Mouse (Mus musculus): ENCODE results near the gene Fam53b. TPM values are rescaled to one million over a fixed set of nuclear protein-coding genes. Genes with fewer than 3 reads are reported as not detected.
A peak's percentile ranks its signal among the peaks of the same experiment; 100 is the strongest.

The Fam53b gene
- total RNA-seq (2017) = 10.6 and 19.9 TPM in 2 replicates

- peak; percentile 17 for ATAC-seq (replicated peaks; ENCODE audit: low read depth, poor library complexity, severe bottlenecking)
Measured at GRCm38 (mm10) chr7:132813416-132814088, at the start of gene Fam53b. Gene Fam53b (minus strand): TSS chr7:132813886.

DNA sequence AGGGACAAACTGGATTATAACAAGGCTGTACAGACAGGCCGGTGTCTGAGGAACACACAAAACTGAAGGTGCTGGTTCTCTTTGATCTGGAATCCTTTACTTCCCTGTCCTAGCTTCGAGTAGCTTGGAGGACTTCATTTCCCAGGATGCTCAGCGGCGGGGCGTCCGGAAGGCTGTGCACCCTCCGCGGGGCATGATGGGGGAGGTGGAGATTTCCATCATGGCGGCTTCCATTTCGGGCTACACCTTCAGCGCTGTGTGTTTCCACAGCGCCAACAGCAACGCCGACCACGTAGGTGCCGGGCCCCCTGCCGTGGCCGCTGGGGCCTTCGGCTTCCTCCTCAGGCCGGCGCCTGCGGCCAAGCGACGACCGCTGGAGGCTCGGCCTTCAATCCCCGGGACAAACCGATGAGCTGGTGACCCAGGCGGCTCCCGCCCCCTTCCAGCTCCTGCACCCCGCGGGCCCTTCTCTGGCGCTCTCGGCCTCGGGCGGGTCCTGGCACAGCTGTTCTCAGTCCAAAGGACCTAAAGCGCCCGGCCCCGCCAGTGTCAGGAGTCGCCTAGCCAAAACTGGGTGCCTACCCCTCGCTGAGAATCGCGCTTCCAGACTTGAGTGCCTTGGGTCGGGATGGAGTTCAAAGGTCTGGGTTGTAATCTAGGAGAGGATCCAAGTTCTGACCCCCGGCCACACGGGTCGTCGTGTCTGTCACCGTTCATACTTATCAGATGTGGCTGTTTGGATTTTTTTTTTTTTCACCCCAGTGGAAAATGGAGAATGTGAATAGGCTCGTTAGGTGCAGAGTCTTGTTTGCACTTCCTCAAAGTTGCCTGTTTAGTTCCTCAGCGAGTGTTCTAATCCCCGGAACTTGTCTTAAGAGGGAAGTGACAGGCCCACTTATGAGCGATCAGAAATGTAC, 45.6 kb upstream of the Fam53b start, which contains the start of gene Abraxas2:
Abraxas2 (plus strand) TSS at position 184 of the 917 bp plus-strand sequence.
- ATAC-seq (replicated peaks; ENCODE audit: low read depth, poor library complexity, severe bottlenecking) = peak; percentile 97

- no peak for ATAC-seq (replicated peaks; ENCODE audit: low read depth, poor library complexity, severe bottlenecking)
Measured at GRCm38 (mm10) chr7:132858043-132858608, 44.4 kb upstream of the Fam53b start.

GRCm38 (mm10) chr7:132856083-132856482, 42.4 kb upstream of the Fam53b start:
- ATAC-seq (replicated peaks; ENCODE audit: low read depth, poor library complexity, severe bottlenecking) = no peak

- ATAC-seq (replicated peaks; ENCODE audit: low read depth, poor library complexity, severe bottlenecking) = no peak
Measured at GRCm38 (mm10) chr7:132853946-132854345, 40.3 kb upstream of the Fam53b start.

- ATAC-seq (replicated peaks; ENCODE audit: low read depth, poor library complexity, severe bottlenecking) = no peak
Measured at GRCm38 (mm10) chr7:132853361-132853760, 39.7 kb upstream of the Fam53b start.

DNA sequence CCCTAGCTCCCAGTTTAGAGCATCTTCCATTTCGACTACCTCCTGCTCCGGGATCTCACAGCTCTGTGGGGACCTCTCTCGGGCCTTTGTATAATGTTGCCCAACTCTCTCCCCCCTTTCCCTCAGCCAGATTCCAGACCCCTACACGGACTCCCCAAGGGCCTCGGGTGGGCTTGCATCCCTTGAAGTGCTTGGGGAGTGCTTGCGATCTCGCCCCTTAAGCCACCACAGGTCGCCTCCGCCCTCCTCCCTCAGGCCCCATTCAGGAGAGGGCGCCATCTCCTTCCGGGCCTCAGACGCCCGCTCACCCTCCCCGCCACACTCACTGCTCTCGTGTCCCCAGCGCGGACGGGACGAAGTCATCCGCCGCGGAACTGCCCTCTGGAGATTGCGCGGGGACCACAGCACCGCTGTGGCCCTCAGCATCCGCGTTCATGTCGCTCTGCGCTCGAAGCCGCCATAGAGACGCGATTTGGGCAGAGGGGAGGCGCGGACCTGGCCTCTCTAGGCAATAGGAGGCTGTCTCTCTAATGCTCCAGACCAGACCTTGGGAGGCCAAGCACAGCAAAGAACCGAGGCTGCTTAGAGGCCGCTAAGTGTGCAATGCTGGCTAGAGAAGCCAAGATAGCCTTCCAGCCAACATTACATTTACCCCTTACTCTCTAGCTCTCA, 38.6 kb upstream of the Fam53b start, which contains the start of gene Eef1akmt2:
Eef1akmt2 (minus strand) TSS at position 501 of the 672 bp plus-strand sequence.
- peak; percentile 98 for ATAC-seq (replicated peaks; ENCODE audit: low read depth, poor library complexity, severe bottlenecking)

- peak; percentile 77 for ATAC-seq (replicated peaks; ENCODE audit: low read depth, poor library complexity, severe bottlenecking)
Measured at GRCm38 (mm10) chr7:132843152-132843551, 29.5 kb upstream of the Fam53b start.

GRCm38 (mm10) chr7:132842455-132842854, 28.8 kb upstream of the Fam53b start:
- ATAC-seq (replicated peaks; ENCODE audit: low read depth, poor library complexity, severe bottlenecking) = no peak

DNA sequence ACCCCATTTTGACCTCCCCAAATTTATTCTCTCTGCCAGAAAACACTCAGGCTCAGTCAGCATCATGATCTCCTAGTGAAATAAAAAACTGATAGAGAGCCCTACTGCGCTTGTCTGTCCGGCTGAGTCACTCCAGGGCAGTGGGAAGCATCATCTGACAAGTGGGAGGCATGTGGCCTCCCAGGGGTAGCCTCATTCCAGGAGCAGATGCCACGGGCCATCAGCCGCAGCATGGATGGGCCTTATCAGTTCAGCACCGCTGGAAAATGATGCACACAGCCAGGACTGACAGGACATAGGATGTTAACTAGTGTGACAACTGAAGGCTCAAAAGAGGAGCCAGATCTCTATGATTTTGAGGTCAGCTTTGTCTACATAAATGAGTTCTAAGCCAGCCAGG, 27.6 kb upstream of the Fam53b start:
- ATAC-seq (replicated peaks; ENCODE audit: low read depth, poor library complexity, severe bottlenecking) = no peak

DNA sequence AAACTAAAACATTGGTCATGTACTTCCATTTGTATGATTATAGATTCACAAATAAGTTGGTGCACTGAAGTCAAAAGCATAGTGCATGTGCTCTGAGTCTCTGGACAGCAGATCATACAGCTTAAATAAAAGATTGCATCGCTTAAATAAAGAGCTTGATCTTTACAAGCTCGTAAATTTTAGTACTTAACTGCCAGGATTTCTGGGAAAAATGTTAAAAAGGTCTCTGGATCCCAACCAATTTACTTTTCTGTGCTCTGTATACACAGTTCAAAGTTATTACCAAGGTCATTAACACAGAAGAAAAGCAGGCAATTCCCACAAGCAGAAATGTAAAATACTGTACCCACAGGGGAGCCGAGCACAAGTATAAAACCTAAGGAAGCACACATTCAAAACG, 17.3 kb upstream of the Fam53b start:
- no peak for ATAC-seq (replicated peaks; ENCODE audit: low read depth, poor library complexity, severe bottlenecking)

DNA sequence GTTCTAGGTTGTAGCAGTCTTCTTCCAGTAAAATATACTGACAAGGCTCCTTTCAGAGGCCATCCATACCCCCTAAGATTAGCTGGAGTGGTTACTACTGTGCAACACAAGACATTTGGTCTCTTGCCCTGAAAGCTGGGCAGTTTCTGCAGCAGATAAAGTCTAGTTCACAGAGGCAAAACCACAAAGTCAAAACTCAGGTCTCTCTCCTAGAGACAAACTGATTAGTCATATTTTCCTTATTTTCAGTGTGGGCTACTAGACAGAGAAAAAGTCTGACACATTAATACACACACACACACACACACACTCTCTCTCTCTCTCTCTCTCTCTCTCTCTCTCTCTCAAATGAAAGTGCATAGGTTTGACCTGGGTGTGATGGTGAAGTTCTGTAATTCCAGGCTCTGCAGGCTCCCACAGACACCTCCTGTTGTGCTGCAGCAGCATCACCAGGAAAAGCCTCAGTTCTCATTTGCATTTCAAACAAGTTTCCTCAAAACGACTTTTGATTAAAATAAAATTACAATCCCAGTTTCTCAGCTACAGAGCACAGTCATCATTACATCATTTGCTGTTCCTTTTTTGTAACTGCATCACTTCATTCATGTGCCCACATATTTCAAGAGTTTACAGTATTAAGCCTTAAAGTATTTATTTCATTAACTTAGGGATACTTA, 10.8 kb upstream of the Fam53b start:
- ATAC-seq (replicated peaks; ENCODE audit: low read depth, poor library complexity, severe bottlenecking) = peak; percentile 74

- no peak for ATAC-seq (replicated peaks; ENCODE audit: low read depth, poor library complexity, severe bottlenecking)
Measured at GRCm38 (mm10) chr7:132823832-132824231, 10.1 kb upstream of the Fam53b start.

DNA sequence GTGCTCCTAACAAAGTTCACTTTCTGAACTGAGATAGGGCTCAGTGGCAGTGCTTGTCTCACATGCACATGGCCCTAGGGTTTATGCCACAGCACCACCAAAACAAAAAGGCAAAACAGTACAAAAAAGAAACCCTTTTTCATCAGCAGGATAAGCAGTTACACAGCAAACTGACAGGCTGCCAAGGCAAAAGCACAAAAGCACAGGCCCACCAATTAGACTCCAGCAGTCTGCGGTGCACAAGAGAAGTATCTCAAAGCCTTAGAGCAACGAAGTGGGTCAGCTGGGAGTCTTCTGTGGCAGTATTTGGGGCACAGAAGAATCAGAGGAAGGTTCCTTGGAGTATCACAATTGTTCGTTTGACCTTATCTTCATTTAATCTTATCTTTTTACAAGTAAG, 7.0 kb upstream of the Fam53b start:
- ATAC-seq (replicated peaks; ENCODE audit: low read depth, poor library complexity, severe bottlenecking) = no peak

DNA sequence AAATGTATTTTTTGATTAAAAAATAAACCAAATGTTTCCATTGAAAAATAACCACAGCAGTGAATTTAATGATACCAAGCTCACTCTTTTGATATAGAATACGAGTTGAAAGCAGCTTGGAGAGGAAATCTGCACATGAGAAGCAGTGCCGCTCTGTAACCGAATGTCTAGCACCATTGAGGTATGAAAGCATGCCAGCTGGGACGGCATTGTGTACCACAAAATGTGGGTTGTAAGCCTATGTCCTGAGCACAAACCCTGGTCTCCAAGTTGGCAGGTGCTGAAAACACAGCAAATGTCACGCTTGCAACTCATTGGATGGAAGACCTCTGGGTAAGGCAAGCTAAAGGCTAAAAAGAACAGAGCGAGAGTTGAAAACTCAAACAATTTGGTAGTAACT, 3.4 kb upstream of the Fam53b start:
- ATAC-seq (replicated peaks; ENCODE audit: low read depth, poor library complexity, severe bottlenecking) = no peak

DNA sequence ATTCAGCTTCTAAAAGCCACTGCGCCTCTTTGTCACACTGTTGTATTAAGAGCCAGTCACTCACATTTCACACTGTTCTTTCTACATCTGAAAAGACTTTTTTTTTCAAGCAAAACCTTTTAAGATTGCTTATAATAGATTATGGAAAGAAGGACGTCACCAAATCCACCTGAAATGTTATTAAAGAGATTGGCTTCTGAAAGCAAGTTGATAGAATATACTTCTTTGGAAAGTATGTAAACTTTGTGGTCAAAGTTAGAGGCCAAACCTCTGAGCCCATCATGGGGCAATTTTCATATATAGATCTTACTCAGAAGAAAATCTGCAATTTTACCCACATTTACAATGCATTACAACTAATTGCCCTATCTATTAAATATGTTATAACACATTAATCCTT, 2.8 kb upstream of the Fam53b start:
- ATAC-seq (replicated peaks; ENCODE audit: low read depth, poor library complexity, severe bottlenecking) = no peak

DNA sequence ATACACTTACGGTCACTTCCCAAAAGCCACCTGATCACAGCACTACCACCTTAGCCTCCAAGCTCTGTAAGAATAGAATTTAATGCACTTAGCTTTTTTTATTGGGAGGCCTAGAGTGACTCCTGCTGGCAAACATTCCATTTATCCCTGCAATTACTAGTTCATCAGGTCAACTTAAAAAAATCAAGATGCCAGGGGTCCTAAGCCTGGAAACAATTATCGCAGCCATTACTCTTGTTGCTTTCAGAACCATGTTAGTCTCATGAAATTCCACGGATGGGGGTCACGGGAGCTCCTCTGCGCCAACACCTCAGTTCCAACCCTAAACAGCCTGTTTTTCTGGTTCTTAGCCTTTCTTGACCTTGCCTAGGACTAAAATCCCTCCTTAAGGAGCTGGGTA, 1.4 kb upstream of the Fam53b start:
- no peak for ATAC-seq (replicated peaks; ENCODE audit: low read depth, poor library complexity, severe bottlenecking)

DNA sequence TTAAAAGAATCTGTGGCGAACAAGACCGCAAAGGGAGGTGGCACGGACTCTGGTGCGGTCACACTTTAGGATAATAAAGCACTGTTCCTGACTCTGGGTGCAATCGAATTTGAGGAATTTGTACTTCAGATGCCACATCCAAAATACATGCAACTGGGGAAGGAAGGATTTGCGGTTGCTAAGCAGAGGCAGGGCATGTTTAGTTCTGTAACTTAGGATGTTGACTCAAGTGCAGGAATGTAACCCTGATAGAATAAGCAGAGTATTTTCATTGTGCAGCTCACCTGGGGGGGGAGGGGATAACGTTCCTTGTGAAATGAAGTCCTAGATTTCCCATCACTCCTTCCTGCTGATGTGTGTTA, 384 bp upstream of the Fam53b start:
- ATAC-seq (replicated peaks; ENCODE audit: low read depth, poor library complexity, severe bottlenecking) = peak; percentile 20

- peak; percentile 29 for ATAC-seq (replicated peaks; ENCODE audit: low read depth, poor library complexity, severe bottlenecking)
Measured at GRCm38 (mm10) chr7:132812619-132813415, 869 bp downstream of the Fam53b start.

All from common myeloid progenitor, adult 5-6 weeks (primary cell).